Comparison of ENCODE assay signal across 29 mouse cellular contexts in the genomic region with DNA sequence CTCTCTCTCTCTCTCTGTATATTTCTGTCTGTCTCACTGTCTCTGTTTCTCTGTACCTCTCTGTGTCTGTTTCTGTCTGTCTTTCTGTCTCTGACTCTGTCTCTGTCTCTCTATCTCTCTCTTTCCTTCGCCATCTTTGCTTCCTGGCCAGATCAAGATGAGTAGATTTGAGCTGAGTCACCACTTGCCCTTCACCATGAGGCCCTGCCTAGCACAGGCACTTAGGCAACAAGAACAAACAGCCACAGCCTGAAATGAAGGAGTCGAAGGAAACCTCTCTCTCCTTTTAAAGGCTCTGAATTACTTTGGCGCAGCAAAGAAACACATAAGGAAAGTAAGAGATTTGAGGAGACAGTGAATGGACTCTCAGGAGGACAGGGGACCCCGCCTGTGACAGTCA.
DNase-seq lines count a peak whose midpoint lies in the region; ATAC-seq lines count a peak whose summit lies in the region.
"Had no signal": no experiment of that assay in that cellular context is flagged by ENCODE, and none has a peak within 500 bp of the region (broad histone marks: within the 10 kb centered on the region; RNA-seq: fewer than 3 reads in every experiment).

No protein-coding gene starts in this region.

- no peak overlapping the region for H3K9ac ChIP-seq in liver, embryonic 16.5 days (ENCODE audit: low read depth, low read length)
- no peak overlapping the region for H3K9ac ChIP-seq in hindbrain, embryonic 14.5 days
- H3K9ac ChIP-seq: forebrain, embryonic 13.5 days; hindbrain, embryonic 13.5 days; limb, embryonic 12.5 days; neural tube, embryonic 12.5 days had no signal

- no peak overlapping the region for H3K4me2 ChIP-seq in liver, embryonic 16.5 days (ENCODE audit: low read depth, low read length)
- H3K4me2 ChIP-seq in hindbrain, embryonic 14.5 days (replicated peaks), result no peak overlapping the region
- H3K4me2 ChIP-seq: forebrain, embryonic 13.5 days; heart, embryonic 11.5 days; hindbrain, embryonic 13.5 days; limb, embryonic 12.5 days; neural tube, embryonic 12.5 days had no signal

- H3K27me3 ChIP-seq in liver, embryonic 16.5 days (ENCODE audit: control insufficient read depth, insufficient read depth, low read depth, low read length), result no peaks in the 10 kb centered on the region
- no peaks in the 10 kb centered on the region for H3K27me3 ChIP-seq in hindbrain, embryonic 14.5 days (ENCODE audit: control insufficient read depth, insufficient read depth, low read length)
- H3K27me3 ChIP-seq: CH12.LX; forebrain, embryonic 13.5 days; hindbrain, embryonic 13.5 days; limb, embryonic 12.5 days; neural tube, embryonic 12.5 days had no signal

- WGBS in liver, embryonic 16.5 days (ENCODE audit: insufficient replicate concordance), result 50% methylated on average over 4 of the region's 4 CpGs
- 93% methylated on average over 4 of the region's 4 CpGs for WGBS in hindbrain, embryonic 14.5 days

- no peak overlapping the region for H3K27ac ChIP-seq in liver, embryonic 16.5 days (ENCODE audit: low read length)
- H3K27ac ChIP-seq in hindbrain, embryonic 14.5 days, result no peak overlapping the region
- H3K27ac ChIP-seq: forebrain, embryonic 13.5 days; hindbrain, embryonic 13.5 days; limb, embryonic 12.5 days; midbrain, embryonic 10.5 days; neural tube, embryonic 12.5 days had no signal

- peaks cover 10% of the 10 kb centered on the region for H3K4me1 ChIP-seq in liver, embryonic 16.5 days (ENCODE audit: control insufficient read depth, low read depth, low read length)
- 0 out of 2 replicates have a peak, but pooled peaks cover 5% of the 10 kb centered on the region for H3K4me1 ChIP-seq in hindbrain, embryonic 14.5 days (replicated peaks; ENCODE audit: control insufficient read depth, insufficient read depth, low read length)
- H3K4me1 ChIP-seq: hindbrain, embryonic 13.5 days; limb, embryonic 12.5 days had no signal

- peak; percentile 40 to 43 for DNase-seq in adrenal gland, postnatal 36 days
- no peak for DNase-seq in adrenal gland, postnatal 10 days
- DNase-seq in 416B (ENCODE audit: low read depth) (peak; percentile 46), NIH3T3 (ENCODE audit: low read depth) (peak; percentile 37)
- no peak for DNase-seq in hindbrain, embryonic 14.5 days (ENCODE audit: low spot score)
- DNase-seq in testis, postnatal 10 days (ENCODE audit: low spot score), result no peak
- no peak for DNase-seq in cerebellum, adult 11-12 months
- DNase-seq: adrenal gland, adult 8-10 months; cerebellum, adult 8-10 months; cerebellum, postnatal 25 days; gastrocnemius, postnatal 25 days; heart, adult 11 months; heart, postnatal 4 days; kidney, adult 11 months; kidney, postnatal 14 days; layer of hippocampus, adult 9-11 months; lung, postnatal 10 days; right cerebral cortex, postnatal 4 days; thymus, postnatal 4 days had no signal

- peak; percentile 74 for ATAC-seq in liver, embryonic 16.5 days (ENCODE audit: low read depth)
- no peak for ATAC-seq in hindbrain, embryonic 14.5 days (ENCODE audit: low FRiP score)
- ATAC-seq: forebrain, embryonic 13.5 days; midbrain, embryonic 16.5 days had no signal

- no peaks in the 10 kb centered on the region for H3K36me3 ChIP-seq in liver, embryonic 16.5 days (ENCODE audit: control insufficient read depth, insufficient read depth)
- no peaks in the 10 kb centered on the region for H3K36me3 ChIP-seq in hindbrain, embryonic 14.5 days (replicated peaks; ENCODE audit: control insufficient read depth, insufficient read depth)
- H3K36me3 ChIP-seq: hindbrain, embryonic 13.5 days; limb, embryonic 12.5 days; midbrain, embryonic 10.5 days; neural tube, embryonic 12.5 days had no signal

- no peaks in the 10 kb centered on the region for H3K9me3 ChIP-seq in liver, embryonic 16.5 days (replicated peaks; ENCODE audit: control insufficient read depth, low read length)
- H3K9me3 ChIP-seq in hindbrain, embryonic 14.5 days (ENCODE audit: control insufficient read depth, low read length), result no peaks in the 10 kb centered on the region
- H3K9me3 ChIP-seq: forebrain, embryonic 13.5 days; hindbrain, embryonic 13.5 days; limb, embryonic 12.5 days; midbrain, embryonic 10.5 days; neural tube, embryonic 12.5 days had no signal

- no peak overlapping the region for H3K4me3 ChIP-seq in liver, embryonic 16.5 days (ENCODE audit: low read depth, low read length)
- H3K4me3 ChIP-seq in hindbrain, embryonic 14.5 days (replicated peaks; ENCODE audit: low read length), result no peak overlapping the region
- H3K4me3 ChIP-seq: forebrain, embryonic 13.5 days; hindbrain, embryonic 13.5 days; limb, embryonic 12.5 days; midbrain, embryonic 10.5 days; myocyte; neural tube, embryonic 12.5 days had no signal

Comparison
In these comparisons a context has a peak if more than half of its experiments do, and no peak if none do; other contexts are left out.
1. DNase-seq: peak in adrenal gland, postnatal 36 days (2 of 2), 416B (single experiment) and NIH3T3 (single experiment); none in adrenal gland, postnatal 10 days (single experiment), hindbrain, embryonic 14.5 days (single experiment), testis, postnatal 10 days (single experiment) and cerebellum, adult 11-12 months (single experiment).